Comparison of ENCODE assay signal across 7 mouse cellular contexts in genomic region chr19:10688537-10689352, GRCm38 (mm10). TPM values are rescaled to one million over a fixed set of nuclear protein-coding genes. Genes with fewer than 3 reads are reported as not detected.
DNase-seq lines count a peak whose midpoint lies in the region; ATAC-seq and TF ChIP-seq lines count a peak whose summit lies in the region.

Gene Vps37c (plus strand): TSS chr19:10688735.

- TF ChIP-seq POLR2A in small intestine, adult 2 months (IDR thresholded peaks at IDR 0.05; ENCODE audit: low read depth, low read length) = peak; percentile 41; the same call in 1 of the 2 replicates

- peak; percentile 90 for DNase-seq in adrenal gland, adult 8-10 months
- DNase-seq in embryo, embryonic 9.5 days (ENCODE audit: extremely low spot score) = peak; percentile 97
- no peak for DNase-seq in gonadal fat pad, adult 2 months (ENCODE audit: low read depth)
- DNase-seq in left cerebral cortex, postnatal 4 days = peak; percentile 96

- no peaks in the 10 kb centered on the region for H3K9me3 ChIP-seq in intestine, postnatal 0 days (ENCODE audit: control insufficient read depth)
- H3K9me3 ChIP-seq in midbrain, embryonic 12.5 days = no peaks in the 10 kb centered on the region

- H3K4me3 ChIP-seq in intestine, postnatal 0 days (ENCODE audit: low read depth, low read length) = peak within 1 kb of the TSS; percentile 76
- peak within 1 kb of the TSS; percentile 80 for H3K4me3 ChIP-seq in midbrain, embryonic 12.5 days
- H3K4me3 ChIP-seq in small intestine, adult 2 months (ENCODE audit: low read depth, low read length) = peak within 1 kb of the TSS; percentile 77

- peak; percentile 40 for TF ChIP-seq CTCF in intestine, postnatal 0 days (IDR thresholded peaks at IDR 0.05; ENCODE audit: low read depth)
- no peak for TF ChIP-seq CTCF in small intestine, adult 2 months (IDR thresholded peaks at IDR 0.05; ENCODE audit: extremely low read depth, insufficient read length, insufficient replicate concordance, low read depth, low read length)

- peak within 1 kb of the TSS; percentile 98 for H3K27ac ChIP-seq in intestine, postnatal 0 days (ENCODE audit: low read depth, low read length)
- peak within 1 kb of the TSS; percentile 94 for H3K27ac ChIP-seq in midbrain, embryonic 12.5 days (replicated peaks)
- peak within 1 kb of the TSS; percentile 94 for H3K27ac ChIP-seq in small intestine, adult 2 months (ENCODE audit: insufficient read depth, low read depth, low read length)

- H3K4me1 ChIP-seq in intestine, postnatal 0 days (replicated peaks; ENCODE audit: control insufficient read depth, insufficient read depth, low read length) = peaks cover 23% of the 10 kb centered on the region
- peaks cover 25% of the 10 kb centered on the region for H3K4me1 ChIP-seq in midbrain, embryonic 12.5 days
- peaks cover 20% of the 10 kb centered on the region; the same call in 1 of the 2 replicates for H3K4me1 ChIP-seq in small intestine, adult 2 months (ENCODE audit: control insufficient read depth, insufficient read depth, insufficient read length, low read length)

- H3K36me3 ChIP-seq in intestine, postnatal 0 days (ENCODE audit: control insufficient read depth, insufficient read depth) = no peaks in the 10 kb centered on the region; the same call in 1 of the 2 replicates
- no peaks in the 10 kb centered on the region for H3K36me3 ChIP-seq in midbrain, embryonic 12.5 days
- no peaks in the 10 kb centered on the region for H3K36me3 ChIP-seq in small intestine, adult 2 months (ENCODE audit: control insufficient read depth, insufficient read depth, low read length)

- whole genome bisulfite sequencing in intestine, postnatal 0 days = under 1% methylated on average over 74 of the region's 74 CpGs
- WGBS in midbrain, embryonic 12.5 days = under 1% methylated on average over 60 of the region's 74 CpGs
- WGBS in small intestine, adult 2 months = under 1% methylated on average over 74 of the region's 74 CpGs

- no peaks in the 10 kb centered on the region for H3K27me3 ChIP-seq in intestine, postnatal 0 days (replicated peaks; ENCODE audit: control insufficient read depth, insufficient read depth, low read length)
- no peaks in the 10 kb centered on the region for H3K27me3 ChIP-seq in midbrain, embryonic 12.5 days
- no peaks in the 10 kb centered on the region for H3K27me3 ChIP-seq in small intestine, adult 2 months (ENCODE audit: control insufficient read depth, insufficient read depth, low read length)

- H3K9ac ChIP-seq in intestine, postnatal 0 days (ENCODE audit: low read depth, low read length) = peak within 1 kb of the TSS; percentile 87
- peak within 1 kb of the TSS; percentile 76 for H3K9ac ChIP-seq in midbrain, embryonic 12.5 days (replicated peaks)

- peak within 1 kb of the TSS; percentile 87 for H3K4me2 ChIP-seq in intestine, postnatal 0 days (replicated peaks; ENCODE audit: low read depth)
- H3K4me2 ChIP-seq in midbrain, embryonic 12.5 days (replicated peaks) = peak within 1 kb of the TSS; percentile 77

- ATAC-seq in intestine, postnatal 0 days = peak; percentile 93
- ATAC-seq in midbrain, embryonic 12.5 days (ENCODE audit: low FRiP score, low read depth) = peak; percentile 93

- intact Hi-C loops in left cerebral cortex, postnatal 4 days (cut with DNase I) = no loop called here

RNA-seq across cellular contexts. Expression of gene Vps37c, which starts in this region (rescaled TPM):
- 10 to 100 TPM; 24.3 to 40.8 (median 25.3) TPM for total RNA-seq in adrenal gland, adult 8-10 months (2022)
- polyA plus RNA-seq in gonadal fat pad, adult 2 months (2012; rRNA removed) = 25.5 and 30.3 TPM in 2 replicates
- 31.3 and 32.2 TPM in 2 replicates for polyA plus RNA-seq in intestine, postnatal 0 days (2015; fragmentation: Nextera tagmentation; extraction: Ambion mirVana)
- 10 to 100 TPM; 24.1 to 24.9 TPM for total RNA-seq in left cerebral cortex, postnatal 4 days (2021)
- polyA plus RNA-seq in midbrain, embryonic 12.5 days (2016; fragmentation: Nextera tagmentation; extraction: Ambion mirVana) = 30.5 and 31.9 TPM in 2 replicates
- polyA plus RNA-seq in small intestine, adult 2 months (2012; rRNA removed) = 20.2 and 37.6 TPM in 2 replicates
